In the genomic region with DNA sequence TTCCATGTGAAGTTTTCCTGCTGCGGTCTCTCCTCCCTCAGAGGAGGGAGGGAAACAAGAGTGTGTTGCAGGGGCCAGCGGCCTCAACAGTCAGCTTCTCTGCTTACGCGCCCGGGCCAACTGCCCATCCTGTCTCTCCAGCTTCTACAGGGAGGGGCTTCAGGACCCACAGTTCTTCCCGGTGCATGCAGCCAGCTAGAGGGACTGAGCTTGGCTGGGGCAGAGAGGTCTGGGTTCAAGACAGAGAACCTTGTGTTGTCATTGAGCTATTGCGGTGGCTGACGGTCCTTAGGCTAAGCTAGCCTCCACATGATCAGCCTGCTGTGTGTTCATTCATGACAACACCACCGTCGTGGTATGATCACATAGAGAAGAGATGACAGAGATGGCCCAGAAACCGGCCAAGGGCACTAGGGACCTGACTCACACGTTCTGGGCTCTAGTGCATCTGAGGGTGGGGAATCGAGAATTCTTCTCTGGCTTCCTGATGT, we compare ENCODE assay signal across 7 mouse cellular contexts. TPM values are rescaled to one million over a fixed set of nuclear protein-coding genes. Genes with fewer than 3 reads are reported as not detected.
DNase-seq lines count a peak whose midpoint lies in the region; ATAC-seq and TF ChIP-seq lines count a peak whose summit lies in the region.

No protein-coding gene starts in this region.

- peaks cover 68% of the 10 kb centered on the region for H3K36me3 ChIP-seq in C2C12 (ENCODE audit: control insufficient read depth, insufficient read depth)

- peaks cover 94% of the 10 kb centered on the region for H3K79me2 ChIP-seq in C2C12 (ENCODE audit: control insufficient read depth, insufficient read depth)

- DNase-seq in 3134 (ENCODE audit: extremely low read depth, insufficient read length, low spot score), result peak; percentile 78
- DNase-seq in heart, adult 11 months, result peak; percentile 98
- DNase-seq in kidney, postnatal 25 days, result peak; percentile 43 to 63
- no peak for DNase-seq in liver

- no peak for ATAC-seq in inflammation-experienced regulatory T-cells, adult 6 months
- no peak for ATAC-seq in monocyte, adult 5-6 weeks (replicated peaks; ENCODE audit: insufficient number of reproducible peaks, low FRiP score, low TSS enrichment, poor library complexity, severe bottlenecking)

- H3K4me3 ChIP-seq in C2C12 (ENCODE audit: insufficient read depth, poor library complexity, severe bottlenecking), result no peak overlapping the region

- no peaks in the 10 kb centered on the region for H3K27me3 ChIP-seq in C2C12 (ENCODE audit: control insufficient read depth, insufficient read depth, insufficient read length)

- H3ac ChIP-seq in C2C12 (ENCODE audit: control insufficient read depth, insufficient read length, low read depth), result peak overlapping the region; percentile 22

- TF ChIP-seq CTCF in C2C12 (IDR thresholded peaks at IDR 0.05; ENCODE audit: control insufficient read depth, insufficient read depth, insufficient read length), result no peak

- H3K79me3 ChIP-seq in C2C12 (ENCODE audit: low read depth), result peaks cover 58% of the 10 kb centered on the region

TF ChIP-seq in C2C12, 6 proteins besides CTCF, POLR2A, EP300 and RAD21:
- TF ChIP-seq CEBPB (IDR thresholded peaks at IDR 0.05; ENCODE audit: low read depth), result no peak
- TF ChIP-seq MYOD1 (IDR thresholded peaks at IDR 0.05; ENCODE audit: control insufficient read depth, insufficient read length, low read depth), result no peak
- peak; percentile 41 for TF ChIP-seq USF1 (IDR thresholded peaks at IDR 0.05; ENCODE audit: low read depth)
- TF ChIP-seq MAX (IDR thresholded peaks at IDR 0.05), result peak; percentile 82
- no peak for TF ChIP-seq FOSL1 (IDR thresholded peaks at IDR 0.05; ENCODE audit: insufficient read depth, low read length, poor library complexity, severe bottlenecking)
- TF ChIP-seq MYOG (IDR thresholded peaks at IDR 0.05; ENCODE audit: control insufficient read depth, extremely low read depth, insufficient read length), result no peak

RNA-seq across cellular contexts. Expression of a gene that starts 7.9 kb away (rescaled TPM):
- 33.0 TPM for polyA plus RNA-seq in C2C12 (2012; fragmentation: generic; extraction: Trizol)
- polyA plus RNA-seq in inflammation-experienced regulatory T-cells, adult 6 months (2017; shearing (Covaris generic)), result 10 to 100 TPM; 21.1 to 28.7 (median 25.3) TPM
- total RNA-seq in monocyte, adult 5-6 weeks (2017), result 25.9 to 34.1 TPM (median 26.3 TPM) in 3 replicates

RNA-seq across cellular contexts. Expression of a gene that starts 8.0 kb away (rescaled TPM):
- polyA plus RNA-seq in C2C12 (2012; fragmentation: generic; extraction: Trizol), result 49.6 TPM
- 1 to 10 TPM in 1 of 3 experiments, under 1 TPM in 2; 0.78 to 1.6 (median 0.84) TPM for polyA plus RNA-seq in inflammation-experienced regulatory T-cells, adult 6 months (2017; shearing (Covaris generic))
- 0.19 to 0.43 TPM (median 0.39 TPM) in 3 replicates for total RNA-seq in monocyte, adult 5-6 weeks (2017)

RNA-seq across cellular contexts. Expression of a gene that starts 22.9 kb away (rescaled TPM):
- 94.8 TPM for polyA plus RNA-seq in C2C12 (2012; fragmentation: generic; extraction: Trizol)
- 10 to 100 TPM; 17.3 to 41.9 (median 31.7) TPM for polyA plus RNA-seq in inflammation-experienced regulatory T-cells, adult 6 months (2017; shearing (Covaris generic))
- 5.1 to 18.7 TPM (median 14.8 TPM) in 3 replicates for total RNA-seq in monocyte, adult 5-6 weeks (2017)

RNA-seq across cellular contexts. Expression of a gene that starts 31.9 kb away (rescaled TPM):
- polyA plus RNA-seq in C2C12 (2012; fragmentation: generic; extraction: Trizol), result 6.0 TPM
- 100 to 1,000 TPM in 2 of 3 experiments, 10 to 100 TPM in 1; 94.9 to 137 (median 111) TPM for polyA plus RNA-seq in inflammation-experienced regulatory T-cells, adult 6 months (2017; shearing (Covaris generic))
- 28.4 to 62.6 TPM (median 29.8 TPM) in 3 replicates for total RNA-seq in monocyte, adult 5-6 weeks (2017)

RNA-seq across cellular contexts. Expression of a gene that starts 53.2 kb away (rescaled TPM):
- 23.6 TPM for polyA plus RNA-seq in C2C12 (2012; fragmentation: generic; extraction: Trizol)
- polyA plus RNA-seq in inflammation-experienced regulatory T-cells, adult 6 months (2017; shearing (Covaris generic)), result under 1 TPM; 0.15 to 0.36 (median 0.16) TPM
- 0.19 to 0.76 TPM (median 0.64 TPM) in 3 replicates for total RNA-seq in monocyte, adult 5-6 weeks (2017)

Comparison
In these comparisons a context has a peak if more than half of its experiments do, and no peak if none do; other contexts are left out.
1. RNA of a gene that starts 8.0 kb away (polyA plus RNA-seq): 49.6 TPM in C2C12 (single experiment); 0.78 to 1.6 TPM in inflammation-experienced regulatory T-cells, adult 6 months; every median in the first group is over 10 times any median in the second.